Mouse (Mus musculus) G1E (cell line): ENCODE data around the gene Defb43. TPM values are rescaled to one million over a fixed set of nuclear protein-coding genes. Genes with fewer than 3 reads are reported as not detected.

Experiments used
- ATAC-seq: 2 replicates; pipeline ENCODE4 v1.8.0; 2016; ENCODE audit warnings: mild to moderate bottlenecking; ENCODE audit not compliant: insufficient number of reproducible peaks, poor library complexity, low FRiP score, severe bottlenecking; ENCODE audit errors: extremely low read depth
- DNase-seq: peaks from one replicate; pipeline ENCODE4 v3.0.0; 2012; ENCODE audit warnings: low spot score
- H3K27me3 ChIP-seq: 2 replicates; pipeline ENCODE4 v1.6.1; 2012; ENCODE audit warnings: mild to moderate bottlenecking, low read length, inconsistent platforms; ENCODE audit not compliant: insufficient read depth
- H3K36me3 ChIP-seq: replicated peaks from 2 replicates; pipeline ENCODE3; 2012; ENCODE audit warnings: mild to moderate bottlenecking, inconsistent platforms
- H3K4me1 ChIP-seq: 2 replicates; pipeline ENCODE4 v1.6.1; 2012; ENCODE audit warnings: low read depth, low read length, inconsistent platforms, mixed read lengths; ENCODE audit not compliant: insufficient read depth
- H3K4me3 ChIP-seq: 2 replicates; pipeline ENCODE4 v1.5.1; 2012; ENCODE audit warnings: low read depth, mild to moderate bottlenecking, inconsistent platforms, low read length, moderate library complexity, mixed read lengths
- H3K9me3 ChIP-seq: replicated peaks from 2 replicates; pipeline ENCODE4 v1.6.1; 2012; ENCODE audit warnings: inconsistent platforms
- CTCF ChIP-seq: IDR thresholded peaks from 2 replicates; pipeline ENCODE4 v1.5.1; 2012; ENCODE audit warnings: low read depth, low read length, inconsistent platforms, mixed read lengths
- GATA1 ChIP-seq: IDR thresholded peaks from 2 replicates; pipeline ENCODE4 v1.6.1; 2012; ENCODE audit warnings: borderline replicate concordance, low read length, inconsistent platforms, mixed read lengths
- GATA2 ChIP-seq: IDR thresholded peaks from 2 replicates; pipeline ENCODE4 v1.6.1; 2012; ENCODE audit warnings: low read depth, low read length, inconsistent platforms, borderline replicate concordance
- POLR2AphosphoS5 ChIP-seq: IDR thresholded peaks from 2 replicates; pipeline ENCODE4 v1.6.1; 2012; ENCODE audit warnings: low read depth, low read length, inconsistent platforms; ENCODE audit not compliant: insufficient replicate concordance
- TAL1 ChIP-seq: conservative IDR thresholded peaks from 2 replicates; pipeline ENCODE4 v1.6.1; 2012; ENCODE audit warnings: low read depth, low read length, inconsistent platforms, mixed read lengths
- polyA plus RNA-seq: library from polyadenylated mRNA; stranded (reverse); fragments of >175 nt; gene quantifications from 2 replicates; pipeline ENCODE4 v1.2.3, GENCODE M21; 2012
- total RNA-seq, 2 experiments: library from RNA; stranded (forward) in 1 of 2; stranded (reverse) in 1 of 2; fragments of 200-1000 nt in 1 of 2; fragments of >200 nt in 1 of 2; fragmentation: Nextera tagmentation in 1 of 2; gene quantifications; 2 replicates each; pipeline ENCODE4 v1.2.3; 2014 to 2017

Gene Defb43
- total and polyA plus RNA-seq, 3 experiments = not detected

GRCm38 (mm10) chr14:62984410-62984809 is 27.2 kb upstream of the Defb43 start, which contains the start of gene Defb48:
Defb48 (minus strand) TSS chr14:62984510.
- Histone ChIP-seq H3K36me3 (no peaks in the 10 kb centered on the region), H3K27me3 (no peaks in the 10 kb centered on the region), H3K9me3 (no peaks in the 10 kb centered on the region), H3K4me1 (no peaks in the 10 kb centered on the region), H3K4me3 (no peak within 1 kb of the TSS)
- TF ChIP-seq TAL1 (no peak), GATA1 (no peak), GATA2 (no peak), POLR2AphosphoS5 (no peak), CTCF (no peak)
- ATAC-seq = no peak
- DNase-seq = no peak

GRCm38 (mm10) chr14:62991271-62991670 is 20.3 kb upstream of the Defb43 start:
- H3K4me1 ChIP-seq = no peaks in the 10 kb centered on the region
- H3K4me3 ChIP-seq = no peak overlapping the region
- no peak for TF ChIP-seq POLR2AphosphoS5
- TF ChIP-seq CTCF = no peak
- no peak for TF ChIP-seq GATA1
- no peak for TF ChIP-seq GATA2
- TF ChIP-seq TAL1 = no peak
- no peaks in the 10 kb centered on the region; the same call in 1 of the 2 replicates for H3K27me3 ChIP-seq
- H3K9me3 ChIP-seq = no peaks in the 10 kb centered on the region
- DNase-seq = no peak
- H3K36me3 ChIP-seq = no peaks in the 10 kb centered on the region
- no peak for ATAC-seq

GRCm38 (mm10) chr14:62991849-62992510 is 19.6 kb upstream of the Defb43 start:
- no peak for ATAC-seq
- Histone ChIP-seq H3K9me3 (no peaks in the 10 kb centered on the region), H3K4me3 (no peak overlapping the region), H3K36me3 (no peaks in the 10 kb centered on the region), H3K27me3 (no peaks in the 10 kb centered on the region; the same call in 1 of the 2 replicates), H3K4me1 (no peaks in the 10 kb centered on the region)
- no peak for DNase-seq
- no peak for TF ChIP-seq POLR2AphosphoS5
- TF ChIP-seq GATA1 = no peak
- TF ChIP-seq GATA2 = no peak
- TF ChIP-seq TAL1 = no peak
- TF ChIP-seq CTCF = no peak

GRCm38 (mm10) chr14:62997777-62998176 is 13.8 kb upstream of the Defb43 start, which contains the start of gene Defb47:
Defb47 (plus strand) TSS chr14:62998077.
- TF ChIP-seq GATA2 = no peak
- no peak for TF ChIP-seq POLR2AphosphoS5
- no peak for TF ChIP-seq CTCF
- TF ChIP-seq GATA1 = no peak
- no peak for TF ChIP-seq TAL1

GRCm38 (mm10) chr14:62998977-62999376 is 12.6 kb upstream of the Defb43 start:
- no peak for ATAC-seq
- Histone ChIP-seq H3K4me3 (no peak overlapping the region), H3K4me1 (no peaks in the 10 kb centered on the region), H3K36me3 (no peaks in the 10 kb centered on the region), H3K9me3 (no peaks in the 10 kb centered on the region), H3K27me3 (0 out of 2 replicates have a peak, but pooled peaks cover 3% of the 10 kb centered on the region)
- TF ChIP-seq GATA1 (no peak), CTCF (no peak), POLR2AphosphoS5 (no peak), TAL1 (no peak), GATA2 (no peak)
- no peak for DNase-seq

More at GRCm38 (mm10) chr14:62997777-62998176, 13.8 kb upstream of the Defb43 start, which contains the start of gene Defb47:
- H3K36me3 ChIP-seq = no peaks in the 10 kb centered on the region
- H3K9me3 ChIP-seq = no peaks in the 10 kb centered on the region
- DNase-seq = no peak
- no peak within 1 kb of the TSS for H3K4me3 ChIP-seq
- 0 out of 2 replicates have a peak, but pooled peaks cover 3% of the 10 kb centered on the region for H3K27me3 ChIP-seq
- no peaks in the 10 kb centered on the region for H3K4me1 ChIP-seq
- no peak for ATAC-seq

- no peak for ATAC-seq
- Histone ChIP-seq H3K27me3 (peaks cover 3% of the 10 kb centered on the region; the same call in 1 of the 2 replicates), H3K4me3 (no peak overlapping the region)
Measured at GRCm38 (mm10) chr14:63002588-63002987, 9.0 kb upstream of the Defb43 start.

More at GRCm38 (mm10) chr14:63002588-63002987, 9.0 kb upstream of the Defb43 start:
- Histone ChIP-seq H3K9me3 (no peaks in the 10 kb centered on the region), H3K4me1 (no peaks in the 10 kb centered on the region), H3K36me3 (no peaks in the 10 kb centered on the region)
- TF ChIP-seq GATA1 (no peak), POLR2AphosphoS5 (no peak), CTCF (no peak), GATA2 (no peak)
- no peak for DNase-seq
